Mouse (Mus musculus) adipose tissue, adult 10 weeks (tissue): ENCODE measurements around the gene Slc35b2. TPM values are rescaled to one million over a fixed set of nuclear protein-coding genes. Genes with fewer than 3 reads are reported as not detected.

Experiments
- polyA plus RNA-seq: library from polyadenylated mRNA; stranded (reverse); fragments of 350-450 nt; fragmentation: Illumina TruSeq; extraction: RNeasy Lipid Tissue Mini Kit (QIAGEN cat#74804); gene quantifications from one replicate; pipeline ENCODE4 v1.2.3, GENCODE M21; 2014; ENCODE audit warnings: low read depth, low replicate concordance

The Slc35b2 gene
- 59.7 TPM for polyA plus RNA-seq

DNA sequence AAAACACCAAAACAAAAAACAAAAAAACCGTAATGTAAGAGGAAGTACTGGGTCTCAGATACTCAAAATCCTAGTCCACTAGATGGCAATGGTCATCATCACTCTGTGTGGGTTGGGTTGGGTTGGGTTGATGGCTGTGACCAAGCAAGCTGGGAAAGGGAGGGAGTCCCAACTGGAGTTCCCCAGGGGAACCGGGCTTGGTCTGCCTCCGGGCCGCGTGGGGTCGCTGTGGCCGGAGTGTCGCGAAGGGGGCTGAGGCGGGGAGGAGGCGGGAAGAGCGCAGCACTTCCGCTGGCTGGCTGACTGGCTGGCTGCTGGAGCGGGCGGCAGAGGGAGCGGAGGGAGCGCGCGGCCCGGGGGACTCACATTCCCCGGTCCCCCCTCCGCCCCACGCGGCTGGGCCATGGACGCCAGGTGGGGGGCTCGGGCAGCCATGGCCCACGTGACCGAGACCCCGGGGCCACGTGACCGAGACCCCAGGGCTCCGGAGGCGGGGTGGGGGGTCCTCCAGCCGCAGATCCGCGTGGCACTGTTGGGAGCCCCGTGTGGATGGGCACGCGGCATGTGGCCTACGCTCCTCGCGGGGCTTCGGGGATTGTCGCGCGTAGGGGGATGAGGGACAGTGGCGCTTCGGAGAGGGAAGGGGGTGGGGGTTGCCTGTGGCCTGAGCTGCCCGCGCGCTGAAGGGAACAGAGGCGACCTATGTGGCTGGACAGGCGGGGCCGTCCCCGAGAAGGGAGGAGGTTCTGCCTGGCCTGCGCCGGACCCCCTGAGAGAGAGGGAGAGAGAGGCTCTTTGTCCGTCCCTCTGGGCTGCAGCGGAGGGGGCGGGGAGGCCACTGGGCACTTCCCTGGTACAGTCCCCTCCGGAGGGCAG is at the start of gene Slc35b2:
Gene Slc35b2 (plus strand): TSS at position 220 of the 876 bp plus-strand sequence.

DNA sequence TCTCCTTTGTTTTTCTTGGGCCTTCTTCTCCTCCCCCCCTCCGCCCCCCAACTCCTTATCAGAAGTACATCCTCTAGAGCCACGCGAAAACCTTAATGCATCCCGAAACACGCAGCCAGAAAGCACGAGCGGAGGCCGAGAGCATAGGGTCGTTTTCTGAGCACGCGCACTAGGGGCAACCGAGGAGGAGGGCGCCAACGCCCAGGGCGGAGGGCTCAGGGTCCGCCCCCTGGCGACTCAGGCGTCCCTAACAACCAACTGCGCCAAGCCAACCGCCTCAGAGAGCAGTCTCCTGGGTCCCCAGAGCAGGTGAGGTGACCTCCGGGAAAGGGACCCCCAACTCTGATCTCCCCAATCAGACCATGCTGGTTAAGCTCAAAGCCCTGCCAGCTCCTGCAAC is 40.4 kb upstream of the Slc35b2 start, which contains the start of gene Tcte1:
Gene Tcte1 (plus strand): TSS at position 172 of the 400 bp plus-strand sequence.

DNA sequence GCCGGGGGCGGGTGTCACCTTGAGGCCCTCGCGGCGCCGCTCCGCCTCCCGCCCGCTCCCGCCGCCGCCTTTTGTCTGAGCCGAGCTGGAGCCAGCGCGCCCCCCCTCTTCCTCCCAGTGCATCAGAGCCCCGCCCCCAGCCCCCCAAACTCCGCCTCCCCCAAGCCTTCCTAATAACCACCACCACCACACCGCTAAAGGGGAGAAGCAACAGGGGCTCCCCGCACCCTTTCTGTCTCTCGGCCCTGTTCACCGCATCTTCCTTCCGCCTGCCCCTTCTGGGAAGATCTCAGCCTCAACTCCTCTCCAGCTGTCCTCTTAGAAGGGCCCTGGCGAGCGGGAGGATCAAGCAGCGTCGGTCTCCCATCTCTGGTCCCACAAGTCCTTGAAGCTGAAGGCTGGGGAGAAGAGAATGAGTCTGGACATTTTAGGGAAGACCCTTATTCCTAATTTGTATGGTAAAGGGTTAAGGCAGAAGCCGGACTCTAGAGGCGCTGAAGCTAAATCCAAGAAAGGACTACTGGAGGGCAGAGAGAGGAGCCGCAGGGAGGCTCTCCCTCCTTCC is 14.0 kb upstream of the Slc35b2 start, which contains the start of gene Tmem151b:
Gene Tmem151b (minus strand): TSS at position 61 of the 565 bp plus-strand sequence.

GRCm38 (mm10) chr17:45555452-45556106 is 8.1 kb upstream of the Slc35b2 start, which contains the start of gene Nfkbie:
TSS of gene Nfkbie (plus strand) at chr17:45555703.

GRCm38 (mm10) chr17:45573087-45573779 is 9.6 kb downstream of the Slc35b2 start, which contains the start of gene Hsp90ab1:
TSS of gene Hsp90ab1 (minus strand) at chr17:45573271.

GRCm38 (mm10) chr17:45599446-45600242 is 36.0 kb downstream of the Slc35b2 start, which contains the start of gene Slc29a1:
TSS of gene Slc29a1 (minus strand) at chr17:45599606.

GRCm38 (mm10) chr17:45601877-45602304 is 38.2 kb downstream of the Slc35b2 start, which contains the start of gene Mymx:
TSS of gene Mymx (minus strand) at chr17:45602102.

Other genes starting within 250 kb of the Slc35b2 start
- 36.2 TPM for gene Cdc5l, start 130.1 kb upstream of the Slc35b2 start, polyA plus RNA-seq
- 0.66 TPM for gene Spats1, start 88.5 kb upstream of the Slc35b2 start, polyA plus RNA-seq
- 6.2 TPM for gene Aars2, start 57.0 kb upstream of the Slc35b2 start, polyA plus RNA-seq
- 4.0 TPM for gene Tcte1, start 40.4 kb upstream of the Slc35b2 start, polyA plus RNA-seq
- gene Tmem151b, start 14.2 kb upstream of the Slc35b2 start, polyA plus RNA-seq, result 0.81 TPM
- gene Nfkbie, start 8.2 kb upstream of the Slc35b2 start, polyA plus RNA-seq, result 6.0 TPM
- 844 TPM for gene Hsp90ab1, start 9.4 kb downstream of the Slc35b2 start, polyA plus RNA-seq
- gene Slc29a1, start 35.7 kb downstream of the Slc35b2 start, polyA plus RNA-seq, result 69.4 TPM
- not detected for gene Mymx, start 38.2 kb downstream of the Slc35b2 start, polyA plus RNA-seq
- gene Capn11, start 95.5 kb downstream of the Slc35b2 start, polyA plus RNA-seq, result 0.37 TPM
- gene Mrpl14, start 122.4 kb downstream of the Slc35b2 start, polyA plus RNA-seq, result 73.1 TPM
- 39.0 TPM for gene Tmem63b, start 123.0 kb downstream of the Slc35b2 start, polyA plus RNA-seq
- gene 1600014C23Rik, start 170.0 kb downstream of the Slc35b2 start, polyA plus RNA-seq, result 2.7 TPM